Mouse (Mus musculus) kidney, adult 18-20 months (tissue): ENCODE data around the gene Zfp655.
"Not testable (repeated sequence)": the region's sequence is repeated elsewhere in the genome, so short reads cannot be mapped to it uniquely, and the experiment has no call there.

ENCODE experiments used
- DNase-seq: peaks from one replicate; pipeline ENCODE4 v3.0.0; 2021

Zfp655 gene

DNA sequence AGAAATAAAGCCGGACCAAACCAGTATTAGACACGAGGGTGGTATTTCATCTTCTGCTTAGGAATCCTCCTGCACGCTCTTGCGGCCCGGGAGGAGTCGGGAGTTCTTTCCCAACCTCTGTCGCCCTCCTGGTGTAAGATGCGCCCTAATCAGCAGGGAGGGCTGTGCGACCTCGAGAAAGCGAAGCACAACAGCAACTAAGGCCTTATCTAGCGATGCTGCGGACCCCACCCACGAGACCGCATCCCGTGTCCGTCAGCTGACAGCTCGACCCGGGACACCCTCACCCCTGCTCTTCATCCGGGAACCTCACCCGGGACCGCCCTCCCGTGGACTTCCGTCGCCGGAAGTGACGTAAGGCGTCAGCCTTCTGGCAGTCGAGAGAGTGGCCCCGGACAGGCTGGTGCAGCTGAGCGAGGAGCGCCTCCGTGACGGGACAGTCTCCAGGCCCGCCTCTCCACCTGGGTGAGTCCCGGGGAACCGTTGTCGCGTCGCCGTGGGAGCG lies at the start of gene Zfp655:
Gene Zfp655, plus strand, starts transcription at position 349 of the 505 bp plus-strand sequence.
- DNase-seq: peak; percentile 98

DNA sequence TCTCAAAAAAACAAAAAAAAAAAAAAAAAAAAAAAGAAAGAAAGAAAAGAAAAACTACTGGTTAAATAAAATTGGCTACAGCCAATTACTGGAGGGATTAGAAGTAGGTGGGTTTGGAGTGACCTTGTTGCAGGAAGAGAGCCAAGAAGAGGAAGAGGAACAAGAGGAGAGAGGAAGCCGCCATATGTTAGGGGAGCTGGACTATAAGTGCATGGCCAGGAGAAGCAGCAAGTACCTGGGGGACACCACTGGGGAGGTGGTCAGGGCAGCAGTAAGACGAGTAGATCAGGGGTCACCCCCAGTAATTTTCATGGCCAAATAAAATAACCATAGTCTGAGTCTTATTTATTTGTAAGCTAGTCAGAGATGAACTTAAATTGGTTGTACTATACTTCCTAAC lies 46.3 kb upstream of the Zfp655 start:
- no peak for DNase-seq

- no peak for DNase-seq
Observed at GRCm38 (mm10) chr5:145189416-145189815, 42.1 kb upstream of the Zfp655 start.

- DNase-seq: no peak
Observed at GRCm38 (mm10) chr5:145190373-145190772, 41.1 kb upstream of the Zfp655 start.

DNA sequence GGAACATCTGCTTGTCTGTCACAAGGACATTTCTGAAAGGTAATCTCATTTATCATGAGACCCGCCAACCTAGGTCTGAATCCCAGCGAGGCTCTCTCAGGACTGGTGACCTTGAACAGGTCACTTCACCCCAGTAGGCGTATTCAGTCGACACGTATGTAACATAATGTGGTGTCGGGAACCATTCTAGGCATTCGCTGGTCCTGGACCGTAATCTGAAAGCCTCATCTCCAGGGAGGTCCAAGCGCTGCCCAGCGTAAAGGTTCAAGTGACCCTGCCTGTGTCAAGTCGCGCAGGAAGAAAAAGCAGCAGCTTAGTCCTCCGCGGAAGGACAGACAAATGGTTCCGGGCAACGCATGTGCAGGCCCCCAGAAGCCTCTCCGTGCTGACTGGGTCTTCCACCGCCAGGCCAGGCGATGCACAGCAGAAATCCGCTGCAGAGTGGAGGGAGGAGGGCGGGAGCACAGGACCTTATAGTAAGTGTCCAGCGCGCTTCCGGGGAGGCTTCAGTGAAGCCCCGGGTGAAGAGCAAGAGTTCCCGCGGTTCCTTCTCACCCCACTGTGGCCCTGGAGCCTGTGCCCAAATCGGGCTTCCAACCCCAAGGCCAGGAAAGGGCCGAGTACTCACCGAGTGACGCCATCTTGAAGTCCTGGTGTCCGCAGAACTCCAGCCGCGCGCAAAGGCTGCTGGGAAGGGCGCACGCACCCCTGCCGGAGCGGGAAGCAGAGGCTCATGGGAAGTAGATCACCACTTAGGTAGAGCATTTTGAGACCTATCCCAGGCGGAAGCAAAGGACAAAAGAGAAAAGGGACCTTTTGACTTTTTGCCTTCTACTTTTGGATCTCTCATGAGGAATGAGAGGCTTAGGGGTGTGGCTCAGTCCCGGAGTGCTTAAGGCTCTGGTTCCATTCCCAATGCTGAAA lies 40.4 kb upstream of the Zfp655 start:
- peak; percentile 93 for DNase-seq

- DNase-seq: no peak
Observed at GRCm38 (mm10) chr5:145191962-145192361, 39.6 kb upstream of the Zfp655 start, which contains the start of gene Atp5j2. Gene Atp5j2 (minus strand): TSS chr5:145192062.

GRCm38 (mm10) chr5:145200387-145200786 lies 31.1 kb upstream of the Zfp655 start:
- DNase-seq: no peak

DNA sequence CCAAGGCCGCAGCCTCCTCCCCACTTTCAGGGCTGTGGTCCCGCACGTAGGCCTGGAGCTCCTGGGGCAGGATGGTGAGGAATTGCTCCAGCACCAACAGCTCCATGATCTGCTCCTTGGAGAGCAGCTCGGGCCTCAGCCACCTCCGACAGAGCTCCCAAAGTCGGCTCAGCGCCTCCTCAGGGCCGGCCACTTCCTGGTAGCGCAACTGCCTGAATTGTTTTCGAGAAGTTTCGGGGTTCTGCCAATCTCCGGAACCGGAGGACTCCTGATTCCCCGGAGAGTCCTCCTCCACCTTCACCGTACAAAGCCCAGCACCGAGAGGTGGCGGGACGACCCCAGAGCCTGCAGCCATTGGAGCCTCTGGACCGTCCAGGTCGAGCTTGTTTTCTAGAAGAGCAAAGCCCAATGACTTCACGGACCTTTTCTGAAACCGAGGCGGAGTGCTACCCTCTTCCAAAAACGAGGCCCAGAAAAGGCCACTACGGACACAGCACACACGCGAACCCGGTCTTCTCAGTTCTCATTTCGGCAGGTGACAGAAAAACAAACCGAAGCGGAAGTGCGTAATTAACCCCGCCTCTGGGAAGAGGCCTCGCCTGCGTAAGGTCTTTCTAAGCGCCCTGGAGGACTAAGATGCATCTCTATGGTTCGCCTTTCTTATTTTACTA lies 30.1 kb upstream of the Zfp655 start, which contains the start of gene Zkscan14:
Gene Zkscan14, minus strand, starts transcription at position 548 of the 671 bp plus-strand sequence.
- DNase-seq: peak; percentile 77

DNA sequence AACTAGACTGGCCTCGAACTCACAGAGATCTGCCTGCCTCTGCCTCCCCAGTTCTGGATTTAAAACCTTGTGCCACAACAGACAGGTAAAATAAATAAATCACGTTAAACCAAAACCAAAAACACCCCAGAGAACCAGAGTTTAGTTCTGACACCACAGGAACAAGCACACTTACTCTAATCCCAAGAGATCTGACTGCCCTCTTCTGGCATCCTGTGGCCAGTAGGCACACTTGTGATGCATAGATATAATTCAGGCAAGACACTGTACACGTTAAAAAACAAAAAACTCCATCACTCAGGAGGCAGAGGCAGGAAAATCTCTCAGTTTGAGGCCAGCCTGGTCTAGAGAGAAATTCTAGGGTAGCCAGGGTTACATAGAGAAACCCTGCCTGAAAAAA lies 29.1 kb upstream of the Zfp655 start:
- DNase-seq: no peak

DNA sequence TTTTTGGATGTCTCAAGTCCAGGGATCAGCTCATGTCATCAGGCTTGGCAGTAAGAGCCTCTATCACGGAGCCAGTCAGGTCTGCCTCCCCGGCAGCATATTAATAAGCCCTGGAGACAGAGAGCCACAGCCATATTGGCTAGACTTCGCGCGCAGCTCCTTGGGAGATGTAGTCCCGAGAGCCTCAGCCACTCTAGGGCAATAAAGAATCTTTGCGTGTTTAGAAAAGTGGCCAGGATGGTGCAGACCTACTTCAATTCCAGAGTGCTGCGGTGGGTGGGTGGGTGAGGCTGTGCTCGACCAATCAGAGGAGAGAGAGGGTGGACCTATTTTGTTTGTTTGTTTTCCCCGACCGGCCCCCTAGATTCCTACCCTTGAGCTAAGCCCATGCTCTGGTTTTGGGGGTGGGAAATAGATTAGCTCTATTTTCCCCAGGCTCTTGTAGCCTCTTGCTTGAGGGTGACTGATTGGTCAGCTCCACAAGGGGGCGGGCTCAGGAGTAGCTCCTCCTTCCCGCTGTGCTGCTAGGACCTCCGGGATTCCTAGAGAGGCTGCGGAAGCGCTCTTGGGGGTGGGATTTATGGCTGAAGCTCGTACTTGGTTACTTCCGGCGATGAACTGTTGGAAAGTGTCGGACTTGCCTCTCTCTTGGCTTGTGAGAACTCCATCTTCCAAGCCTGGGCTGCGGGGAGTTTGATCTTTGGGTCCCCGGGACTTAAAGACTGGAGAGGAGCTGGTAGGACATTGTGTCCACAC lies 27.4 kb upstream of the Zfp655 start, which contains the start of gene Zkscan5:
Gene Zkscan5, plus strand, starts transcription at position 627 of the 756 bp plus-strand sequence.
- peak; percentile 97 for DNase-seq

DNA sequence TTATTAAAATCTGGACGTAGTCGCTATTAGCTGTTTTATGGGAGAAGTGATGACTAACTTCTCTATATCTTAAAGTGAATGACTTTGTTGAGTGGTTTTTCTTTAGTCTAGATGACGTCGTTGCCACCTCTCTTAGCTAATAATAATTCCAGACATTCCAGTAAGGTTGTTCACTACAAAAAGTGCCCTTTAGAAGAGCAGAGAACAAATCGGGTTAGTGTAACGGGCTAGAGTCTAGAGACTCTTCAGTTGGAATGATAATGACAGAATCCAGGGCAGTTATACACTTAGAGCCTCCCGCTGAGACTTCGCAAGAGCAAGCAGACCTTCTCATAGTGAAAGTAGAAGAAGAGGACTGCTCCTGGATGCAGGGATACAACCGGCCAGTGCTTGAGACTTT lies 26.5 kb upstream of the Zfp655 start:
- DNase-seq: no peak

DNA sequence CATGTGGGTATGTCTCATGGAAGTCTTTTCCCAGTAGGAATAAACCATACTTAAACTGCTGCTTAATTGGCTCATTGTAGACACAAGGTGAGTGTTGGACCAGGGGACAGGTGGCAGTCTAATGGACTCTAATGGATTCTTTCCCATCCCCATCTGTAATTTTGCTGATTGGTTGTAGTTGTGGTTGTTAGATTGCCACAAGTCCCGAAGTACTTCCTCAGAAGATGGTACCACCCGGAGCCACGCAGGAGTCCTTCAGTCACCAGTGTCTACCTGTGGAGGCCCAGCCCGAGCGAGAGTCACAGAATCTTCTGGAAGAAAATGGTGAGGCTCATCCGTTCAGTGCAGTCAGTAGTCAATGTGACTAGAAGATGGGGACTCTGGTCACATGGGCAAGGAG lies 24.1 kb upstream of the Zfp655 start:
- DNase-seq: no peak

DNA sequence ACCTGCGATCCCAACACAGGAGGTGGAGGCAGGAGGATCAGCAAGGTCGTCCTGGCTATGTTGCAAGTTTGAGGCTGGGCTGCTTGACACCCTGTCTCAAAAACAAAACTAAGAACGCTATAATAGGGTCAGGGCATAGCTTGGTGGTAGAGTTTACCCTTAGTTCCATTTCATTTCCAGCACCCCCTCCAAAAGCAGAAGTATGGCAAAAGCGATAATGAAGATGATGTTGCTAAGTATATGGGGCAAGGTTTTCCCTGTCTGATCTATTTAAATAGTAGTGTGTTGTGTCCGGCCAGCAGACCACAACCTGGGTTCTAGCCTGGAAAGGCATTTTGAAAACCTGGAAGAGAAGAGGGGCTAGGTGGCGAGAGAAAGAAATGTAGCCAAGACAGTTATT lies 23.6 kb upstream of the Zfp655 start:
- no peak for DNase-seq

GRCm38 (mm10) chr5:145208391-145208790 lies 23.1 kb upstream of the Zfp655 start:
- not testable (repeated sequence) for DNase-seq

GRCm38 (mm10) chr5:145211340-145211739 lies 20.2 kb upstream of the Zfp655 start:
- DNase-seq: no peak

- no peak for DNase-seq
Observed at GRCm38 (mm10) chr5:145212216-145212615, 19.3 kb upstream of the Zfp655 start.

DNA sequence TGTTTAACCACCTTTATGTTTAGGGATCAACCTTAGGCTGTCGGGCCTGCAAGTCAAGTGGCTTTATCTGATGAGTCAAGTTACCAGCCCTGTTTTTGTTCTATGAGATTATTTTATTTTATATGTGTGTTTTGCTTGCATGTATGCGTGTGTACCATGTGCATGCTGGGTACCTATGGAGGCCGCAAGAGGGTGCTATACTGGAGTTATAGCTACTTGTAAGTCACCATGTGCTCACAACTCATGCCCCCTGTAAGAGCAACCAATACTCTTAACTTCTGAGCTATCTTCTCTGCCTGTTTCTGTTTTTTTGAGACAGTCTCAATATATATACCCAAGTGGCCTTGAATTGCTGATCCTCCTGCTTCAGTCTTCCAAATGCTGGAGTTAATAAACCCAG lies 18.0 kb upstream of the Zfp655 start:
- no peak for DNase-seq

DNA sequence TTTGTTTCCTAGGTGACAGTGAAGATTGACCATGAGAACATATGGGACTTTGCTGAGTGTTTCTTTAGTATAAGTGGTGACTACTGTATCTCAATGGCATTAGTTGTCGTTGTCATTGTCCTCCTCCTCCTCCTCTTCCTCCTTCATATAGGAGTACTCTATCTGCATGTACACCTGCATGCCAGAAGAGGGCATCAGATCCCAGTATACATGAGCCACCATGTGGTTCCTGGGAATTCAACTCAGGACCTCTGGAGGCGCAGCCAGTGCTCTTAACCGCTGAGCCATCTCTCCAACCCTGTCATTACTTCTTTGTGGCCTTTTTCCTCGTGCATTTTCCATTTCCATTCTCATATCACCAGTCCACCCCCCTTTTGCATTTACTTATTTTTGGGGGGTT lies 16.8 kb upstream of the Zfp655 start:
- DNase-seq: no peak

GRCm38 (mm10) chr5:145217746-145218145 lies 13.8 kb upstream of the Zfp655 start:
- DNase-seq: no peak

- DNase-seq: no peak
Observed at GRCm38 (mm10) chr5:145218206-145218605, 13.3 kb upstream of the Zfp655 start.

GRCm38 (mm10) chr5:145218671-145219070 lies 12.8 kb upstream of the Zfp655 start:
- DNase-seq: no peak

DNA sequence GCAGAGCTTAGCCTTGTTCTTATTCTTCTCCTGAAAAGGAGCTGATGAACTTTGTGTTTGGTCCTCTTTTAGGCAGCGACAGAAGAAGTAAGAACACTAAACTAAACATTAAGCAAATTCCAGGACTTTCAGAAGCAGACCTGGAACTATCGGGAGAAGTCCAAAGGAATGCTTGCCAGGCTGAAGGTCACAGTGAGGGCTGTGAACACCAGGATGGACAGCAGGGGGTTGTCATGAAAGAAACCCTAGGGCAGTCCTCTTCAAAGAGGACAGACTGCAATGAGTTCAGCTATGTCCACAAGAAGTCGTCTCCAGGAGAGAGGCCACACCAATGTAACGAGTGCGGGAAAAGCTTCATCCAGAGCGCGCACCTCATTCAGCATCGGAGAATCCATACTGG lies 11.5 kb upstream of the Zfp655 start:
- DNase-seq: peak; percentile 37

GRCm38 (mm10) chr5:145222840-145223239 lies 8.7 kb upstream of the Zfp655 start:
- no peak for DNase-seq
